Mouse (Mus musculus) bone marrow macrophage, adult 2 months (primary cell): ENCODE measurements around the gene Slc35f4.

Experiments used
- CTCF ChIP-seq: IDR thresholded peaks from 2 replicates; pipeline ENCODE4 v1.5.1; 2012; ENCODE audit warnings: low read depth, mild to moderate bottlenecking, low read length, moderate library complexity
- POLR2A ChIP-seq: IDR thresholded peaks from 2 replicates; pipeline ENCODE4 v1.6.1; 2012; ENCODE audit warnings: mild to moderate bottlenecking, low read depth, low read length, borderline replicate concordance

DNA sequence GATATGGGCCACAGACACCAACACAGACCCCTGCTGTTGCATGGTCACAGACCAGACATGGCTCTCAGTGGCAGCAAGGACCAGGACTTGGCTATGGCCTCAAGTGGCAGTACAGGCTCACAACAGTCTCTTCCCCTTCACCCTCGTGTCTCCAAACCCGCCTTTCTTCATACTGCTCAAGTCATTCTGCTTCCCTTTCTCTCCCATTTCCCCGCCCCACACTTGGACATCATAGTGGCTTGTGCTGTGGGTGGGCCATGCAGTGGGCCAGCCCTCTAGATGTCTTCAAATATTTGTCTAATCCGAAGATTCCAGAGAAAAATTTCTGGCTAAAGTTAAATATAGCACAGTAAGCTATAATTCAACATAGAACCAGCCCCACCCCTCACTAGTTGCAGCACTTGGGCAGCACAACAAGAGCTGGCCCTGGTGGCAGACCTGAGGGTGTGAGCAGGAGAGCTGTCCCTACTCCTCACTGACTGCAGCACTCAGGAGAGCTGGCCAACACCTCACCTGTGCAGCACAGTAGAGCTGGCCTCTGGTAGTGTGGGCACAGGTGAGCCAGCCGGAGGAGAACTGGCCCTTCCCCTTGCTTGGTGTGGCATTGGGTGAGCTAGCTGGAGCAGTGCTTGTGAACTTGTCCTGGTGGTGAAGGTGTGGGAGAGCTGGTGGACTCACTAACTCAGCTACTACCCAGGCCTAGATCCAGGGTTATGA lies 260.4 kb downstream of the Slc35f4 start:
- TF ChIP-seq CTCF (no peak), POLR2A (no peak)
